Mouse (Mus musculus): ENCODE data around the gene Timp3. TPM values are rescaled to one million over a fixed set of nuclear protein-coding genes. Genes with fewer than 3 reads are reported as not detected.

The Timp3 gene
- polyA plus RNA-seq, 1 experiment = 25.3 TPM

DNA sequence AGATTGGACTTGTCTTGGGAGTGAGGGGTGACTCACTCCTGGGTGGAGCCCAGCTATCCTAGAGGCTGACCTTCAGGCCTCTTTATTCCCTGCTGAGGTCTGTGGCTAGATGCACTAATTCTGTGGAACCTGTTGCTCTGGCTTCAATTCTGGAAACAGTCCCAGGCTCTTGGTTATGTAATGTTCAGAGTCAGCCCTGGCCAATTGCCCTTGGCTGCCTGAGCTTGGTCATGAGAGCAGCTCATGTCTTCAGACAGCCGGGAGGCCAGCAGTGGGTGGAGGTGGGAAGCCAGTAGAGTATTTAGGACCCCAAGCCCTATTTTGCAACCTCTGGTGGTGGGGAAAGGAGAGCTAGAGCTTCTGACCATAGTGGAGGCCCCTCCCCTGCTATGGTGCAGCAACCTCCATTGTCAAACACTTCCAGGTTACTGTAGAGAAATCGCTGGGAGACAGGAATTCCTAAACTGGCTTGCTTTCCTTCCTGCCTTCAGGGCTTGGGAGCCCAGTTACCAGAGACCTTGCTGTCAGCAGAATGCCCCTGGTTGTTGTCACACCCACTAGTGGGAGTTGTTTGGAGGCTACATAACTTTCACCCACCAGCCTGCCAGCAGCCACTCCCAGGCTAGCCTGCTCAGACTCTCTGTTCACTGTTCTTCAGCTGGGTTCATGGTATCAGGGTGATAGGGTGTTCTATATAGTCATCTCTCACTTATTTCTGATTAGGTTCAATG, 39.6 kb downstream of the Timp3 start:
- Histone ChIP-seq H3K36me3 (ENCODE audit: control insufficient read depth, insufficient read depth, low read length) (no peaks in the 10 kb centered on the region), H3K4me1 (ENCODE audit: control insufficient read depth, insufficient read depth, insufficient read length) (no peaks in the 10 kb centered on the region), H3K27ac (ENCODE audit: insufficient read depth, low read length) (peak overlapping the region; percentile 21; the same call in 1 of the 2 replicates), H3K27me3 (ENCODE audit: control insufficient read depth, insufficient read depth, low read length) (no peaks in the 10 kb centered on the region), H3K4me3 (ENCODE audit: extremely low read depth, insufficient read depth, insufficient read length) (no peak overlapping the region)
- TF ChIP-seq CTCF (IDR thresholded peaks at IDR 0.05; ENCODE audit: extremely low read depth, insufficient read depth, insufficient read length, insufficient replicate concordance) = no peak
- TF ChIP-seq POLR2A (IDR thresholded peaks at IDR 0.05; ENCODE audit: low read depth, low read length) = no peak
- DNase-seq (ENCODE audit: low read depth in 1 of 2, low spot score in 2 of 2) = no peak
- 80% methylated on average over 2 of the region's 2 CpGs for WGBS

DNA sequence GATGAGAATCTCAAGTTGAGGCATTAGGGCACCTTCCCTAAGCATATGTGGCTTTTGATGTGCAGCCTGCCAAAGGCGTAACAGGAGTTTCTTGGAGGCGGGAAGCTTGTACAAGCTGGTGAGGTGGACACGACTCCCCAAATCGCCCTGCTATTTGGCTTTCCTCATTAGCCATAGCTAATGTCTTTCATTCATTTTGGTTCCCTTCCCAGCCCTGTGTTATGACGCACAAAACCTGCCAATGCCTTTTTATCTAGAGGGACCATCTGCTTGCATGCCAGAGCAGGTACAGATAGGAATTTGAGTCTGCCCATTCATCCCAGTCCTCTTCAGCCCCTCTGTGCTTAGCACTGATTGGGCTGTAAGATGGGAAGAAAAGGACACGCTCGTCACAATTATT, 40.2 kb downstream of the Timp3 start:
- H3K36me3 ChIP-seq (ENCODE audit: control insufficient read depth, insufficient read depth, low read length) = no peaks in the 10 kb centered on the region
- no peaks in the 10 kb centered on the region for H3K4me1 ChIP-seq (ENCODE audit: control insufficient read depth, insufficient read depth, insufficient read length)
- DNase-seq (ENCODE audit: low read depth in 1 of 2, low spot score in 2 of 2) = no peak
- H3K27ac ChIP-seq (ENCODE audit: insufficient read depth, low read length) = no peak overlapping the region
- H3K4me3 ChIP-seq (ENCODE audit: extremely low read depth, insufficient read depth, insufficient read length) = no peak overlapping the region
- 83% methylated on average over 7 of the region's 7 CpGs for whole genome bisulfite sequencing
- no peaks in the 10 kb centered on the region for H3K27me3 ChIP-seq (ENCODE audit: control insufficient read depth, insufficient read depth, low read length)
- TF ChIP-seq CTCF (IDR thresholded peaks at IDR 0.05; ENCODE audit: extremely low read depth, insufficient read depth, insufficient read length, insufficient replicate concordance) (no peak), POLR2A (IDR thresholded peaks at IDR 0.05; ENCODE audit: low read depth, low read length) (no peak)

DNA sequence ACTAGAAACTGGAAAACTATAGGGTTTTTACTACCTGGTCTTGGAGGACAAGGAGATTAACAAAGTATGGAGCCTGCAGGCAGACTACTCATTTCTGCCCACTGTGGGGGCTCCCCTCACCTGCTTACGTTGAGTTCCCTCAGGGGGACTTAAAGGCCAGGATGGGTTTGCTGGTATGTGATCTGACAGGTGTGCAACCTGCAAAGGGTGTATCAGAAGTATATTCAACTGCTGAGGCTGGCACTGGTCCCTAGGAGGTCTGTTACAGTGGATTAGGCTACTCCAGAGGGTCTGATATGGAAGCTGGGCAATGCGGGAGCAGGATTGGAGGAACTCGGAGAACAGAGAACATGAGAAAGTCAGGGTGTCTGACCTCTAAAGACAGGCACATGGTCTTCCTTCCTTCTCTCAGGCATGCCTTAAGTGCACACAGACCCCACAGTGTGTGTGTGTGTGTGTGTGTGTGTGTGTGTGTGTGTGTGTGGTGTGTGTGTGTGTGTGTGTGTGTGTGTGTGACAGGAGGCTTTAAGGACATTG, 40.9 kb downstream of the Timp3 start:
- TF ChIP-seq CTCF (IDR thresholded peaks at IDR 0.05; ENCODE audit: extremely low read depth, insufficient read depth, insufficient read length, insufficient replicate concordance) = no peak
- no peak for TF ChIP-seq POLR2A (IDR thresholded peaks at IDR 0.05; ENCODE audit: low read depth, low read length)
- DNase-seq (ENCODE audit: low read depth in 1 of 2, low spot score in 2 of 2) = no peak
- H3K4me3 ChIP-seq (ENCODE audit: extremely low read depth, insufficient read depth, insufficient read length) = no peak overlapping the region
- no peak overlapping the region for H3K27ac ChIP-seq (ENCODE audit: insufficient read depth, low read length)
- no peaks in the 10 kb centered on the region for H3K4me1 ChIP-seq (ENCODE audit: control insufficient read depth, insufficient read depth, insufficient read length)
- 83% methylated on average over 3 of the region's 3 CpGs for WGBS
- no peaks in the 10 kb centered on the region for H3K27me3 ChIP-seq (ENCODE audit: control insufficient read depth, insufficient read depth, low read length)
- H3K36me3 ChIP-seq (ENCODE audit: control insufficient read depth, insufficient read depth, low read length) = no peaks in the 10 kb centered on the region

DNA sequence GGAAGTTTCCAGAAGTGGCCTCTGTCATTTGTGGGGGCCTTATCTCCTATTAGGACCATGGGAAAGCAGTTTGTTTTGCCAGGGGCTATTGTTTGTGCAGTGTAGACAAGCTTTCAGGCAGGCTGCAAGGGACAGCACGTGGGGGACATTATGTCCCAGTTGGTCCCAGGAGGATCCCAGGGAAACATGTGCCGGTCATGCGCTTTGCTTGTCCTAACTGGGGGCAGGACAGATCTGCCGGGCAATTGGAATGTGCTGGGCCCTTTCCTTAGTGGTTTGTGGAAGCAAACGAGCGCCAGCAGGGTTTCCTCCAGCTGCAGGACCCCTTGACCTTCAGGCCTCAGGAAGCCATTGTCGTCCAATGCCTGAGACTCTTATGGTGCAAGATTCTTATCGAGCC, 41.4 kb downstream of the Timp3 start:
- 79% methylated on average over 8 of the region's 8 CpGs for WGBS
- H3K4me1 ChIP-seq (ENCODE audit: control insufficient read depth, insufficient read depth, insufficient read length) = no peaks in the 10 kb centered on the region
- no peak overlapping the region for H3K4me3 ChIP-seq (ENCODE audit: extremely low read depth, insufficient read depth, insufficient read length)
- H3K36me3 ChIP-seq (ENCODE audit: control insufficient read depth, insufficient read depth, low read length) = no peaks in the 10 kb centered on the region
- DNase-seq (ENCODE audit: low read depth in 1 of 2, low spot score in 2 of 2) = no peak
- H3K27me3 ChIP-seq (ENCODE audit: control insufficient read depth, insufficient read depth, low read length) = no peaks in the 10 kb centered on the region
- no peak overlapping the region for H3K27ac ChIP-seq (ENCODE audit: insufficient read depth, low read length)
- TF ChIP-seq POLR2A (IDR thresholded peaks at IDR 0.05; ENCODE audit: low read depth, low read length) (no peak), CTCF (IDR thresholded peaks at IDR 0.05; ENCODE audit: extremely low read depth, insufficient read depth, insufficient read length, insufficient replicate concordance) (no peak)

DNA sequence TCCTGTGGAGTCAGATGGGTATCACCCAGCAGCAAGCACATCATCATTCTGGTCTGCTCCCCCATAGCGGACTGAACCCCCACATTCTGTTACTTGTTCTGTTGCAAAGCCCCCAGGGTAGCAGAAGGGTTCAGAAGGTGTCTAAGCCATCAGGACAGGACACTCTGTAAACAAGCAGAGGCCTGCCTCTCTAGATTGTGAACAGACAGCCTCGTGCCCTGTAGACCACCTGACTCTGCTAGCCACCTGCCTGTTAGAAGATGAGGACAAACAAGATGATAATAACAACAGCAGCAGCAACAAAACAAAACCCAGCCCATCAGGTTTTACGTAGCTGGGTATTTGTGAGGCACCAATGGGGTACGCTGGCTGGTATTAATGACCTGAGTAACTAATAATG, 42.0 kb downstream of the Timp3 start:
- WGBS = 88% methylated on average over 4 of the region's 4 CpGs
- TF ChIP-seq POLR2A (IDR thresholded peaks at IDR 0.05; ENCODE audit: low read depth, low read length) (no peak), CTCF (IDR thresholded peaks at IDR 0.05; ENCODE audit: extremely low read depth, insufficient read depth, insufficient read length, insufficient replicate concordance) (no peak)
- no peak overlapping the region for H3K4me3 ChIP-seq (ENCODE audit: extremely low read depth, insufficient read depth, insufficient read length)
- no peak overlapping the region for H3K27ac ChIP-seq (ENCODE audit: insufficient read depth, low read length)
- H3K27me3 ChIP-seq (ENCODE audit: control insufficient read depth, insufficient read depth, low read length) = no peaks in the 10 kb centered on the region
- no peak for DNase-seq (ENCODE audit: low read depth in 1 of 2, low spot score in 2 of 2)
- H3K4me1 ChIP-seq (ENCODE audit: control insufficient read depth, insufficient read depth, insufficient read length) = no peaks in the 10 kb centered on the region
- H3K36me3 ChIP-seq (ENCODE audit: control insufficient read depth, insufficient read depth, low read length) = no peaks in the 10 kb centered on the region

DNA sequence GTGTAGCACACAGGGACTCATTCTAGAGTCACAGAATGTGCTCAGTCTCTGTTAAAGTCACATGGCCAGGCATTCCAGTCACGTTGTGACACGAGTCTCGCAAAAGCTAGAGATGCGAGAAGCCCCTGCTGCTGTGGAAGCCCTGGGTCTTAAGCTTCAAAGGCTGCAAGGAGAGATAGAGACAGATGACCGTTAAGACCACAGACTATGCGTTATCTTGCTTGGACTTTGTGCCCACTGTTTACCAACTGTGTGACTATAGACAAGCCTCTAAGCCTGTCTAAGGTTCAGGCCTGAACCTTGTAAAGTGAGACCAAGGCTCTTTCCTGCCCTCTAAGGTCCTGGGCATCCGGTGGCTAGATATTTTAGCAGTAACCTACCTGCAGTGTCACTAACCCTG, 42.5 kb downstream of the Timp3 start:
- no peaks in the 10 kb centered on the region for H3K36me3 ChIP-seq (ENCODE audit: control insufficient read depth, insufficient read depth, low read length)
- no peak for DNase-seq (ENCODE audit: low read depth in 1 of 2, low spot score in 2 of 2)
- no peak overlapping the region for H3K4me3 ChIP-seq (ENCODE audit: extremely low read depth, insufficient read depth, insufficient read length)
- no peaks in the 10 kb centered on the region for H3K27me3 ChIP-seq (ENCODE audit: control insufficient read depth, insufficient read depth, low read length)
- H3K4me1 ChIP-seq (ENCODE audit: control insufficient read depth, insufficient read depth, insufficient read length) = no peaks in the 10 kb centered on the region
- 90% methylated on average over 7 of the region's 7 CpGs for WGBS
- no peak overlapping the region for H3K27ac ChIP-seq (ENCODE audit: insufficient read depth, low read length)
- TF ChIP-seq POLR2A (IDR thresholded peaks at IDR 0.05; ENCODE audit: low read depth, low read length) (no peak), CTCF (IDR thresholded peaks at IDR 0.05; ENCODE audit: extremely low read depth, insufficient read depth, insufficient read length, insufficient replicate concordance) (no peak)

DNA sequence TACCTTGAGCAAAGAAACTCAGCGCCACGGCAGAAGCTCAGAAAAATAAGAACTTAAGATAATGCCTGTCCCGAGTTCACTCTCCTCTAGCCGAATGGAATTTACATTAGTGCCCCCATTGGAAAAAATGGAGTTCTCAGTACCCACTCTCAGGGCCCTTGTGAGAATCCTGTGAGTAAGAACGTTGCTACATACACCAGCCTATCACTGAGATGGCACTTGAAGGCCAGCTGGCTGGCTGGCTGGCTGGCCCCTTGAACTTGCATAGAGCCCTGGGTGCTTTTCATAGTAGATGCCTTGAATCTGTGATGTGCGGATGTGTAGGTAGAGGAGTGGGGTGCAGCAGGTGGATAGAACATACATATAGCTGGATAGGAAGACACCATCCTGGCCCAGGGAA, 43.2 kb downstream of the Timp3 start:
- WGBS = 95% methylated on average over 6 of the region's 6 CpGs
- DNase-seq (ENCODE audit: low read depth in 1 of 2, low spot score in 2 of 2) = no peak
- Histone ChIP-seq H3K4me3 (ENCODE audit: extremely low read depth, insufficient read depth, insufficient read length) (no peak overlapping the region), H3K4me1 (ENCODE audit: control insufficient read depth, insufficient read depth, insufficient read length) (no peaks in the 10 kb centered on the region), H3K27ac (ENCODE audit: insufficient read depth, low read length) (no peak overlapping the region), H3K36me3 (ENCODE audit: control insufficient read depth, insufficient read depth, low read length) (no peaks in the 10 kb centered on the region), H3K27me3 (ENCODE audit: control insufficient read depth, insufficient read depth, low read length) (no peaks in the 10 kb centered on the region)
- TF ChIP-seq CTCF (IDR thresholded peaks at IDR 0.05; ENCODE audit: extremely low read depth, insufficient read depth, insufficient read length, insufficient replicate concordance) (no peak), POLR2A (IDR thresholded peaks at IDR 0.05; ENCODE audit: low read depth, low read length) (no peak)
